Mouse (Mus musculus) B cell, adult (primary cell): ENCODE data around the gene Nfkb2. TPM values are rescaled to one million over a fixed set of nuclear protein-coding genes. Genes with fewer than 3 reads are reported as not detected.

ENCODE experiments used
- total RNA-seq: library from RNA; stranded (reverse); gene quantifications from 4 replicates; pipeline ENCODE4 v1.2.4, GENCODE M21; 2023; ENCODE audit not compliant: inconsistent age

Gene Nfkb2
- total RNA-seq, result 232 to 244 TPM (median 239 TPM) in 4 replicates

GRCm38 (mm10) chr19:46304216-46304841 is at the start of gene Nfkb2:
Nfkb2 (plus strand) TSS chr19:46304320.

GRCm38 (mm10) chr19:46326756-46327305 is 22.7 kb downstream of the Nfkb2 start, which contains the start of gene Psd:
Psd (minus strand) TSS chr19:46327156.

GRCm38 (mm10) chr19:46328081-46329030 is 24.2 kb downstream of the Nfkb2 start, which contains the start of gene Fbxl15:
Fbxl15 (plus strand) TSS chr19:46328184.

GRCm38 (mm10) chr19:46338331-46338936 is 34.3 kb downstream of the Nfkb2 start, which contains the start of gene Cuedc2:
Cuedc2 (minus strand) TSS chr19:46338702.

GRCm38 (mm10) chr19:46350168-46350932 is 46.2 kb downstream of the Nfkb2 start, which contains the start of gene 2310034G01Rik:
2310034G01Rik (minus strand) TSS chr19:46350302.

Other genes with a start within 250 kb of the Nfkb2 start
- 79.8 to 107 TPM (median 96.6 TPM) in 4 replicates for gene Nolc1, start 228.5 kb upstream of the Nfkb2 start, total RNA-seq
- not detected in 4 replicates for gene Elovl3, start 172.4 kb upstream of the Nfkb2 start, total RNA-seq
- not detected in 4 replicates for gene Pitx3, start 156.0 kb upstream of the Nfkb2 start, total RNA-seq
- 114 to 128 TPM (median 121 TPM) in 4 replicates for gene Gbf1, start 151.8 kb upstream of the Nfkb2 start, total RNA-seq
- 0.38 to 2.4 TPM (median 1.3 TPM) in 4 replicates for gene Psd, start 22.8 kb downstream of the Nfkb2 start, total RNA-seq
- 4.8 to 6.3 TPM (median 5.6 TPM) in 4 replicates for gene Fbxl15, start 23.9 kb downstream of the Nfkb2 start, total RNA-seq
- gene Cuedc2, start 34.4 kb downstream of the Nfkb2 start, total RNA-seq, result 61.9 to 71.2 TPM (median 66.9 TPM) in 4 replicates
- 0.57 to 0.80 TPM (median 0.61 TPM) in 3 of 4 replicates, not detected in the other for gene Mfsd13a, start 36.8 kb downstream of the Nfkb2 start, total RNA-seq
- gene 2310034G01Rik, start 46.0 kb downstream of the Nfkb2 start, total RNA-seq, result not detected in 4 replicates
- 90.2 to 98.4 TPM (median 95.7 TPM) in 4 replicates for gene Actr1a, start 91.4 kb downstream of the Nfkb2 start, total RNA-seq
- 39.9 to 46.2 TPM (median 44.2 TPM) in 4 replicates for gene Sufu, start 92.6 kb downstream of the Nfkb2 start, total RNA-seq
- gene Trim8, start 197.4 kb downstream of the Nfkb2 start, total RNA-seq, result 61.7 to 73.8 TPM (median 71.9 TPM) in 4 replicates